Mouse (Mus musculus) MEL-GATA-1-ER (cell line): ENCODE measurements around the gene Slc5a10.

Experiments
- DNase-seq: peaks from one replicate; pipeline ENCODE4 v3.0.0-alpha.2; 2012; ENCODE audit warnings: low read depth; ENCODE audit errors: extremely low read depth

Slc5a10 gene

GRCm38 (mm10) chr11:61669492-61670490, 50.8 kb downstream of the Slc5a10 start:
- DNase-seq: no peak

GRCm38 (mm10) chr11:61667782-61668181, 52.8 kb downstream of the Slc5a10 start:
- DNase-seq: no peak

DNA sequence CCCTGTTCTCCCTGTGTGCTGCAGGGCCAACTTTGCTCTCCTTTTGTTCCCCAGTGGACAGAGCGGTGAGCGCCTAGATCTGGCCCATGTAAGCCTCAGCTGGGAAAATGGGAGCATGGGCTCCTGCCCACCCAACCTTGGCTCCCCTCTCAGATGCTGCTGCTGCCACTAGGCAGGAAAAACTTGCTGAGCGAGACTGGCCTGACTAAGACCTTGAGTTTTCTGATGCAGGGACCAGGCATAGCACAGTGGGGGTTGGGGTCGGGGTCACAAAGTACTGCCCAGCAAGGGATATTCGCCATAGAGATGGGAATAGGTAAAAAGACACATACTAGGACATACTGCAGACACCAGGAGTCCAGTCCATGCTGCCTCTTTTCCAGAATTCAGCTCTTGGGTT, 53.4 kb downstream of the Slc5a10 start:
- DNase-seq: no peak

DNA sequence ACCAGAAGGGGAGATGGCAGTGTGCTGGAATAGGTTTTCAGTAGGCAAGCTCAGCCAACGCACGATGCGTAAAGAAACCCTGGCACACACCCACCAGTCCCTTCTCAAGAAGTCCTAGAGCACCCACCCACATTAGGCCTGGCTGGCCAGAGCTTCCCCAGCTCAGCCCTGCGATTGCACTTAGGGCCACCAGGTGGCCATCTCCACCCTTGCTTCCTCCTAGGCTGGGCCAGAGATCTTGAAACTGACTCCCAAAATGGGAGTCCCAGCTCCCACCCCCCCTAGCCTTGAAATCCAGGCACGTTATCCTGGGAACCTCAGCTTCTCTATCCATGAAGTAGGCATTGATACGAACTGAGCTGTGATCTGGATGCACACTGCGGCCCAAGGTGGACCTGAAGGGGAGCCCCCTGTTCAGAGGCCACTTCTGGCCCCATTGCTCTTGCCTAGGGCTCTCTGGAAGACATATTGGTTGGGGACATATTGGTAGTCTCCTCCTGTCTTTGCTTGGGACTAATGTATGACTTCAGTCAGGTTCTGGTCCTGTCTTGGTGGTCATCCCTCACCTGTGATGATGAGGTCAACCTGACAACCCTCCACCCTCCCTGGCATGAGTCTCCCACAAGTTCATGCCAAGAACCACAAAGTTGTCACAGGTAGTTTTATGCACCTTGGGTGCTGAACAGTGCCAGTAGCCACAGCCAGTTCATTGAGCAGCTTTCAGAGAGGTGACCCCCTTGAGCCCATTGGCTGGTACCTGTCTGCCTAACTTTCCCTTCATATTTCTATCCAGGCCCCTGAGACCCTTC, 54.4 kb downstream of the Slc5a10 start:
- DNase-seq: no peak

GRCm38 (mm10) chr11:61665401-61665800, 55.2 kb downstream of the Slc5a10 start:
- DNase-seq: no peak

DNA sequence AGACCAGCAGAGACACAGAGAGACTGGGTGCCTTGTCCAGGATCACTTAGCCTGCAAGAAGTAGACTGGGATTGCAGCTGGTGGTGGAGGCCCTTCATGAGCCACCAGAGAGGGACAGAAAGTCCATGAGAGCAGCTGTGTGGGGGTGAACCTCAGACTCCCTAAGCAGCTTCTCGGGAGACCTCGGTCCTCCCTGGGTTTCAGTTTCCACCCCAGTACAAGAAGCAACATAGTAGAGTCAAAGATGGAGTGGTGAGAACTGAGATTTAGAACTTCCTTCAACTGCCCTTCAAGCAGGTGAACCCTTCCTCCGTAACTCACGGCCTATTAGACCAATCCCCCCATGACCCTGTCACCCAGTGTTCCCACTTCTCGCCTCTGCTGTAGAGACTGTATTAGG, 58.4 kb downstream of the Slc5a10 start:
- no peak for DNase-seq

- no peak for DNase-seq
Observed at GRCm38 (mm10) chr11:61660806-61661392, 59.7 kb downstream of the Slc5a10 start.

DNA sequence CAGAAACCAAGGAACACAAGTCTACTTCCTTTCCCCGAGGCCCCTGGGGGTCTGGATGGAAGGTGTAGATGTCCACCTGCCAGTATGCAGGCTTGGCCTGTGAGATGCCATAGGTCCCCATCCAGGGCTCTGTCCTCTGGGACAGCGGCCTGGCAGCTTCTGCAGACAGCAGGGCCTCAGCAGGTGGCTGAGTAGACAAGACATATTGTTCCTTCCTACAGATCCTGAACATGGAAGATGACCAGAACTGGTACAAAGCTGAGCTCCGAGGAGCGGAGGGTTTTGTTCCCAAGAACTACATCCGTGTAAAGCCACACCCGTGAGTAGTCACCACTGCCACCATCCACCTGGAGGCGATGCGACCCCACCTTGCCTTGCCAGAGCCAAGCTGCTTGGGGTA, 60.6 kb downstream of the Slc5a10 start:
- no peak for DNase-seq

DNA sequence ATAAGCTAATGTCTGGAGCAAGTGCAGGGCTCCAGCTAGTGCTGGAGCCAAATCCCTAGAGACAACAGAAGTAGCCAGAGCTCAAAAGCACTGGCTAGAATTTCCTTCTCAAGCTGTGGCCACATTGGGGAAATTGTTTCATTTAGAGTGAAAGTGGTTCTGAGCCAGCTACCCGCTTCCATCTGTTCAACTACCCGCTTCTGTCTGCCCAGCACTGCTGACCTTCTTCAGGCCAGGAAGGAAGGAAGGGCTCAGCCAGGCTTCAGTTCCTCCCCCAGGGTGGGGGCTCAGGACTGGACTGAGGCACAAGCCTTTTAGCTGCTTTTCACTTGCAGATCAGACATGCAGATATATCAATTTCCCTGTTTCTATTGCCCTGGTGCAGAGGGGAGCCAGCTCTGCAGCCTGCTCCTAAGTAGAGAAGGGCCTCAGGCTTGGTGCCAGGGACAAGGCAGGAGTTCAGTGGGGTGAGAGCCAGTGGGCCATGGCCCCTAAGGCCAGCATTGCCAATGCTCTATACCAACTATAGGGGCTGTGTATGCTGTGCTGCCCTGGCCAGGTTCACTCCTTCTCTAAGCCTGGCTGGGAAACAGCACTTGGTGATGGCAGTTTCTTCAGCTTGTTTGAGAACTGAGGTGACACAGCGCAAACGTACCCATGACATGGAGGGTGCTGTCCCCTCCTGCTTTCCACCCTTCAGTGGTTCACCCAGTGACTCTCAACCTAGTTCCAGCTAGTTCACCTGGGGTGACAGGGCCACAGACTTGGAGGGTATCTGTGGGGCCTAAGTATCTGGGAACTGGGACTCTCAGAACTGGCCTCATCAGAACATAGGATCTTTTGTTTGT, 61.4 kb downstream of the Slc5a10 start:
- no peak for DNase-seq

GRCm38 (mm10) chr11:61658360-61658922, 62.2 kb downstream of the Slc5a10 start:
- no peak for DNase-seq

- DNase-seq: no peak
Observed at GRCm38 (mm10) chr11:61657432-61657831, 63.2 kb downstream of the Slc5a10 start.

DNA sequence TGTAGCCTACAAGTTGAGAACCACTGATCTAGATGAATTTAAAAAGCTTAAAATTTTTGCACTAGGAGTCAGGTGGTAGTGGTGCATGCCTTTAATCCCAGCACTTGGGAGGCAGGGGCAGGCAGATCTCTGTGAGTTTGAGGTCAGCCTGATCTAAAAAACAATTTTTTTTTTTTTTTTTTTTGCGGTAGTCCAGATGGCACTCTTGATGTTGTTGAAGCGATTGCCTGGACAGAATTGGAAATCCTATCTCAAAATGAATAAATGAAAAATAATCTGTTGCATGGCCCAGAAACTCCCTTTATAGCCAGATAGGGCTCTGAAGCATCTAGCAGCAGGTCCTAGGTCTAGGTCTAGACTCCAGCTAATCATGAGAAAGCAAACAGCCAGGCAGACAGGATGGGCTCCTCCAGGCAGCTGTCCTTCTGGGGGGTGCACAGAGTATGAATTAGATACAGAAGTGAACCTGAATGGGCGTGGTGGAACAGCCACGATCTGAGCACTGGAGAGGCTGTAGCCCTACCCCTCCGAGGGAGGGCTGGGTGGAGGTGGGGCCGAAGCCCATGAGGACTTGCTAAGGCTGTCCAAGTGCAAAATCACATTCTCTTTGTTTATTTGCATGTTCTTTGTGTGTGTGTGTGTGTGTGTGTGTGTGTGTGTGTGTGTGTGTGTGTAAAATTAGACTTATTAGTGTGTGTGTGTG, 64.3 kb downstream of the Slc5a10 start:
- no peak for DNase-seq

DNA sequence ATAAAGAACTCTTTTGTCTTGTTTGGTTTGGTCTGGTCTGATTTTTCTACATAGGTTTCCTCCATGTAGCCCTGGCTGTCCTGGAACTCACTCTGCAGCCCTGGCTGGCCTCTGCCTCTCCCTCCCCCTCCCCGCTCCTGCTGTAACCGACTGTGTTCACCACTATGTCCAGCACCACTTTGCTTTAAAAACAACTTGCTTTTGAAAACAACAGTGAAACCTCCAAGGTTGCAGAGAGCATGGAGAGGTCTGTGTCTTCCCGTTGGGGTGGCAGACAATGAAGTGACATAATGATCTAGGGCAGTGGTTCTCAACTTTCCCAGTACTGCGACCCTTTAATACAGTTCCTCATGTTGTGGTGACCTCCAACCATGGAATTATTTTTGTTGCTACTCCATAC, 65.0 kb downstream of the Slc5a10 start:
- DNase-seq: no peak

GRCm38 (mm10) chr11:61654786-61655311, 65.8 kb downstream of the Slc5a10 start:
- DNase-seq: no peak

GRCm38 (mm10) chr11:61653568-61653967, 67.1 kb downstream of the Slc5a10 start:
- DNase-seq: no peak

DNA sequence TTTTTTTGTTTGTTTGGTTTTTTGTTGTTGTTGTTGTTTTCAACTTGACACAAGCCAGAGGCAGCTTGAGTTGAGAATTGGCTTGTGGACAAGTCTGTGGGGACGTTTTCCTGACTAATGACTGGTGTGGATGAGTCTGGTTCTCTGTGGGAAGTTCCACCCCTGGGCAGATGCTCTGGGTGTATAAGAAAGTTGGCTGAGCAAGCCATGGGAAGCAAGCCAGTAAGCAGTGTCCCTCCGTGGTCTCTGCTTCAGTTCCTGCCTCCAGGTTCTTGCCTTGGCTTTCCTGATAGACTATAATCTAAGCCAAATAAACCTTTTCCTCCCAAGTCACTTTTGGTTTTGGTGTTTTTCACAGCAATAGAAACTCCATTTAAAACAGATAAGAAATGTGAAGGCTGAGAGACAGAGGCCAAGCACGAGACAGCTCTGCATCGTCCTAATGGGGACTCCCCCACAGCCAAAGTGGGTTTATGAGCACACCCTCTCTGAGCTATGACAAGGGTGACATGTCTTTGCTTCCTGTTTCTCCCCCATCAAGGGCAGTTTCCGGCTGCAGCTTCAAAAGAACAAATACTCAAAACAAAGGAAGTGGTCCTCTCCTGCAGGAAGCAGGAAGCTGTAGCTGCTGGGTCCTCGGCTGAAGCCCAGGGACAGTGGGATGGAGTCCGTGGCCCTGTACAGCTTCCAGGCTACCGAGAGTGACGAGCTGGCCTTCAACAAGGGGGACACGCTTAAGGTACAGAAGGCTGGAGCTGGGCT, 67.8 kb downstream of the Slc5a10 start, which contains the start of gene Grap:
Gene Grap (plus strand): TSS at position 580 of the 762 bp plus-strand sequence.
- DNase-seq: no peak

GRCm38 (mm10) chr11:61652216-61652615, 68.4 kb downstream of the Slc5a10 start:
- no peak for DNase-seq

DNA sequence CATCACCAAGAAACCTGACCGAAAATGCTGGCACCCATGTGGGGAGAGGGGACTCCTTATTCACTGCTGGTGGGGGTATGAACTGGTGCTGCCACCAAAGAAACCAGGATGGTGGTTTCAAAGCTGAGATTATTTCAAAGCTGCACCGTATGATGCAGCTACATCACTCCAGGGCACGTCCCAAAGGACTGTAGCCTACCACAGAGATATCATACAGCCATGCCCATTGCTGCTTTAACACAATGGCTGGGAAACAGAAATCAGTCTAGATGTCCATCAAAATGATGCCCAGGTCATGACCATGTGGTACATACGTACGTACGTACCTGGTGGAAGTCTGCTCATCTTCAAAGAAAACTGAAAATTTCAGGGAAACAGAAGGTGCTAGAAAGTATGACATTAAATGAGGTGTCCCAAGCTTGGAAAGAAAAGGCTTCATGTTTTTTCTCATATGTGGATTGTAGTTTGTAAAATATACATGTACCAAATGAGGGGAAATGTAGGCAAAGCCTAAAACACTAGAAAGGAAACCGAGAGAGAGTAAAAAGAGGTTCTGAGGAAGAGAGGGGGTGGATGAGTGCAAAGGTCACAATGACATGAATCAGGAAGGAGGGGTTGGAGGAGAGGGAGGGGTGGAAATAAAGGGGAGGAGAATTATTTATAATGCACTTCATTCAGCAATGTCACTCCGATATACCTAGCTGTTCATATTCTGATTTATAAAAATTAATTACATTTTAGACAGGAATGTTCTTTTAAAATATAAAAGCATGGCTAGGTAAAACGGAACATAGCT, 70.0 kb downstream of the Slc5a10 start:
- no peak for DNase-seq
